Mouse (Mus musculus) embryonic fibroblast, embryonic 13.5 days (primary cell): Measurements from ENCODE around the gene Arhgap31. TPM values are rescaled to one million over a fixed set of nuclear protein-coding genes. Genes with fewer than 3 reads are reported as not detected.

Source experiments
- H3K27ac ChIP-seq: 2 replicates; pipeline ENCODE4 v1.5.1; 2012; ENCODE audit warnings: low read length, control low read depth, inconsistent platforms; ENCODE audit not compliant: insufficient read depth
- H3K4me1 ChIP-seq: 2 replicates; pipeline ENCODE4 v1.6.1; 2011; ENCODE audit warnings: low read length; ENCODE audit not compliant: control insufficient read depth, insufficient read depth
- H3K4me3 ChIP-seq: 2 replicates; pipeline ENCODE4 v1.5.1; 2011; ENCODE audit warnings: mild to moderate bottlenecking, control low read depth, low read length; ENCODE audit not compliant: insufficient read depth
- CTCF ChIP-seq: IDR thresholded peaks from 2 replicates; pipeline ENCODE4 v1.5.1; 2011; ENCODE audit warnings: mild to moderate bottlenecking, control low read depth, low read length, moderate library complexity, borderline replicate concordance; ENCODE audit not compliant: insufficient read depth
- POLR2A ChIP-seq: IDR thresholded peaks from 2 replicates; pipeline ENCODE4 v1.6.1; 2011; ENCODE audit warnings: low read depth, mild to moderate bottlenecking, control low read depth, low read length, moderate library complexity
- polyA plus RNA-seq: library from polyadenylated mRNA; stranded (reverse); fragments of >200 nt; gene quantifications from 2 replicates; pipeline ENCODE4 v1.2.4, GENCODE M21; 2011; ENCODE audit warnings: low read depth; ENCODE audit not compliant: missing spikeins, insufficient read length

Gene Arhgap31
- polyA plus RNA-seq, 1 experiment, result 27.7 TPM

DNA sequence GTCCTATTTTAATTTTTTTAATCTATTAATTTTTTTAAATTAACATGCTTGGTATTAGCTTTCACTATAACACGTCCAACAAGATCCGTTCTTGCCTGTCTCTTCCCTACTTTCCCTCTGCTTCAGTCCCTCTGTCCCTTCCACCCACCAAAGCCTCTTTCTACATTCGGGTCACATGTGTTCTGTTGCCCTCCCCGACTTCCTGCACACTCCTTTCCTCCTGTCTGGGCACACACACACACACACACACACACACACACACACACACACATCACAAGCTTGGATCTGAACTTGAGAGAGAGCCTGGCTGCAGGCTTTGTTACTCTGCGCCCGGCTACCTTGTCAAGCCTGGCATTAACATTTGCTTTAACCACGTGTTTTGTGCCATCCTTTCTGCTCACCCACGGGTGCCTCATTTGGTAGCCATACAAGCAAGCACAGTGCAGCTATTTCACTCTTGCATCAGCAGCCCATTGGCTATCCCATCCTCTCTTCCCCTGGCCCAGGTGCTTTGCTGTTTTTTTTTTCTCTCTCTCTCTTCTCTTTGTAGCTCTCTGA lies 77.2 kb downstream of the Arhgap31 start:
- Histone ChIP-seq H3K27ac (no peak overlapping the region), H3K4me3 (no peak overlapping the region), H3K4me1 (no peaks in the 10 kb centered on the region)
- TF ChIP-seq POLR2A (no peak), CTCF (no peak)

DNA sequence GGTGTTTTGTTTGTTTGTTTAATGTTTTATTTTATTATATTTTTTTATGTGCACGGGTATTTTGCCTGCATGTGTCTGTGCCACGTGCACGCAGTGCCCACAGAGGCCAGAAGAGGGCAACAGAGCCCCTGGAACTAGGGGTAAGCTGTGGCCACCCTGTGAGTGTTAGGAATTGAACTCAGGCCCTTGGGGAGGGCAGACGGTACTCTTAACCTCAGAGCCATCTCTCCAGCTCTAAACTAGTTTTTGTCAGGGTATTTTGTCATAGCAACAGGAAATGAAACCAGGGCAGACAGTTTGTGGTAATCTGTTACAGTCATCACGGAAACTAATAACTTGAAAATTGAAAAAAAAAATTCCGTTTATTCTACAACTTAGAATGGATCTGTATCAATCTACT lies 80.9 kb downstream of the Arhgap31 start:
- Histone ChIP-seq H3K4me1 (no peaks in the 10 kb centered on the region), H3K4me3 (no peak overlapping the region), H3K27ac (no peak overlapping the region)
- TF ChIP-seq POLR2A (no peak), CTCF (peak; percentile 81; the same call in 1 of the 2 replicates)

DNA sequence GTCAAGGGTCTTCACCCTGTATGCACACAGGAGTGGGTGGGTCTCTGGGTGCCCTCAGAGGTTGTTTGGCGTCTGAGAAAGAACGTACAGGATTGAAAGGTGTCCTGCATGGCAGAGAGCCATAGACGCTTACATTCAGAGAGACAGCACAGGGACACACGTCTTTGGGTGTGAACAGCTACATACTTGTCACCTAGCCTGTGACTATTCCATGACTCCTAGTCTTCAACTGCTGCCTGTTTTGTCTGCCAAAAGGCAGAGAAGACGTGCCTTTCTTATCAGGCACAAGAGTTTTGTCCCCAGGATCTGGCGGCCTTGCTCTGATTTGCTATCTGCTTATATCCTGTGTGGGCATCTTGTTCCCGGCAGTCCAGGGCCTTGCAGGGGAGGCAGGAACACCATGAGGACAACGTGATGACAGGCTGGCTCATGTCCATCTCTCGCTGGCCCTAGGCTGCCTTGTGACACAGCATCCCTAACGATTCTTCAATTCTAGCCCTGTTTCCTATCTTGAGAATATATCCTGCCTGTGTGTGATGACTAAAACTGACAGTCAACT lies 87.2 kb downstream of the Arhgap31 start:
- H3K4me1 ChIP-seq, result no peaks in the 10 kb centered on the region
- no peak overlapping the region for H3K27ac ChIP-seq
- TF ChIP-seq POLR2A (no peak), CTCF (no peak)
- no peak overlapping the region for H3K4me3 ChIP-seq

DNA sequence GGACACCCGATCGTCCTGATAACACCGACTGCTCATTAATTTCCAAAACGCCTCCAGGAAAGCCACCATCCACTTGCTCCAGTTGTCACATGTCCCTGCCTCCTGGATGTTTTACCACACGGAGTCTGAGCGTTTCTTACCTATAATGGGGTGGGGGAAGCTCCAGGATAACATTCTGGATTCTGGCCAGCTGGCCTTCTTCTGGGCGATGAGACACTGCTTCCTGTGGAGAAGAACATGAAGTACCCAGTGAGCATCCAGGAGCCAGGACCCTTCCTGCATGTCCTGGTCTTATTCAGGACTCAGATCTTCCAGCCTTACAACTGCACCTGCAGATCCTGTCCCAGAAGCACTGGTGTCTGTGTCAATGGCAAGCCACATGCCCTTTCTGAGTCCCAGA lies 87.7 kb downstream of the Arhgap31 start:
- H3K4me1 ChIP-seq, result no peaks in the 10 kb centered on the region
- H3K4me3 ChIP-seq, result no peak overlapping the region
- TF ChIP-seq POLR2A, result no peak
- TF ChIP-seq CTCF, result no peak
- no peak overlapping the region for H3K27ac ChIP-seq

DNA sequence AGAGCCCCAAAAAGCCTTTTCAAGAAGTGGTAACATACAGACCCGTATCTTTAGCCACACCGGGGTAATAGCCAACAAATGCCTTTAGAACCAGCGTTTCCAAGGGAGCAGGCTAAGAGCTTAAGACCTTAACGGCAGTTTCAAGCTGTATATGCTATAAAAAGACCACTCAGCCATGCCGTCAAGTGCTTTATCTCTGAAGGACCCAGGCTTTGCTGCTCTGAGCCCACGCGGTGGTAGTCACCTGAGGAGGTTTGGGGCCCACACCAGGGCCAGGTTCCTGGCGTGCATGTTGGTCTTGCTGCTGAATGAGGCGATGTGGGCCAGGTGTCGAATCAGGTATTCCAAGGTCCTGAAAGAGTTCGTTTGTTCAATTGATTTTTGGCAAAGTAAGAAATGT lies 88.8 kb downstream of the Arhgap31 start:
- Histone ChIP-seq H3K4me3 (no peak overlapping the region), H3K27ac (no peak overlapping the region), H3K4me1 (no peaks in the 10 kb centered on the region)
- TF ChIP-seq CTCF, result no peak
- no peak for TF ChIP-seq POLR2A

DNA sequence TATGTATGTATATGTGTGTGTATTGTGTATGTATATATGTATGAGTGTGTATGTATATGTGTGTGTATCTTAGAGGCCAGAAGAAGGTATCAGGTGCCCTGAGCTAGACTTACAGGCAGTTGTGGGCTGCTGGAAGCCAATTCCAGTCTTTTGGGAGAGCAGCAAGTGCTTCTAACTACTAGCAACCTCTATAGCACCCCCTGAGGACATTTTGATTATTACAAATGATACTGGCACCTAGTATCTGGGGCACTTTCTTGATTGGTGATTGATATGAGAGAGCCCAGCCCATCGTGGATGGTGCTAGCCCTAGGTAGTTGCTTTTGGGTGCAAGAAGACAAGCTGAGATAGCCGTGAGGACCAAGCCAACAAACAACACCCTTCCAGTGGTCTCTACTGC lies 90.8 kb downstream of the Arhgap31 start:
- no peak for TF ChIP-seq CTCF
- no peak for TF ChIP-seq POLR2A
- no peaks in the 10 kb centered on the region for H3K4me1 ChIP-seq
- H3K4me3 ChIP-seq, result no peak overlapping the region
- no peak overlapping the region for H3K27ac ChIP-seq

DNA sequence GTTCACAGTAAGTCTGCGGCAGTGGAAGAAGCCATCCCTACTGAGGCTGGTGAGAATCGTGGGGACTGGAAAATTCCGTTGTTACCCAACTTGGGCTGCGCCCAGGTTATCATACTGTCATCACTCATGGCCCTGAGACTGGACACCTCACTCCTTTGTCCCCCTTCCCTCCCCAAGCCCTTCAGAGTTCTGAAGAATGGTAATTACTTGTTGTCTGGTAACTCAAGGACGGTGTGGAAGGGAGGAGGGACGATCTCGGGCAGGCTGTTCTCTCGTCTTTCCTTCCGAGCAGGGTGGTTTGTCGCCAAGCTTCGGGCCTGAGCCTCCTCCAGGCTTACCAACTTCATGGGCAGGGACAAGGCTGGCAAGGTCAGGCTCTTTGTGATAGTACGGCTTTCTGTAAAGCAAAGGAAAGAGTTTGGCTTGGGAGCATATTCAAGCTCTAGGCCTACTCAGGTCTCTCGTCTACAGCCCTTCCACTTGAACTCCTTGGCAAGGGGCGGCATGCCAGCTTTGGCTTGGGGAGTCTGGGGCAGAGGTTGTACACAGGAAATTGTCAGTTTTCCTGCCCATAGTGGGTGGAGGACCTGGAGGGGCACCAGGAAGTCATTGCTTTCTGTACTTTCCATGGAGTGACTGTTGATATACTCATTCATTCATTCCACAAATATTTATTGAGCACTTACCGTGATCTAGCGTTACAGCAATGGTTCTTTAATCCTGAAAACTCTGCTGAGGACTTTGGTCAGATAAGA lies 92.2 kb downstream of the Arhgap31 start:
- Histone ChIP-seq H3K4me3 (no peak overlapping the region), H3K27ac (no peak overlapping the region), H3K4me1 (no peaks in the 10 kb centered on the region)
- TF ChIP-seq CTCF (no peak), POLR2A (no peak)

DNA sequence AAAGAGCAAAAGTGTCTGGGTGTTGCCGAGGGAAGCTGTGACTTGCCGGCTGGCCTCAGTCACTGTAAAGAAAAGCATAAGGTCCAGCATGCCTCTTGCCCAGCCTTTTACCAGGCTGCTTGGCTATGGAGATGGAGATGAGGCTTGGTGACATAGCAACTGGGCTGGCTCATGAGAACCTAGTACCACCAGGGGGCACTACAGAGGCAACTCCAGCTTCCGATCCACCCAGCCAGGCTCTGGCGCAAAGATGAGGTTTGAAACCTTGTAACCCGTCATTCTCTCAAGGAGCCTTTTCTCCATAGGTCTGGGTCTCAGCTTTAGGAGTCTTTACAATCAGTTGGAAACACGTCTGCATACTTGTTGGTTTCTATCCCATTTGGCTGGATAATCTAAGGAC lies 94.0 kb downstream of the Arhgap31 start:
- TF ChIP-seq POLR2A, result no peak
- TF ChIP-seq CTCF, result peak; percentile 61
- H3K4me3 ChIP-seq, result no peak overlapping the region

DNA sequence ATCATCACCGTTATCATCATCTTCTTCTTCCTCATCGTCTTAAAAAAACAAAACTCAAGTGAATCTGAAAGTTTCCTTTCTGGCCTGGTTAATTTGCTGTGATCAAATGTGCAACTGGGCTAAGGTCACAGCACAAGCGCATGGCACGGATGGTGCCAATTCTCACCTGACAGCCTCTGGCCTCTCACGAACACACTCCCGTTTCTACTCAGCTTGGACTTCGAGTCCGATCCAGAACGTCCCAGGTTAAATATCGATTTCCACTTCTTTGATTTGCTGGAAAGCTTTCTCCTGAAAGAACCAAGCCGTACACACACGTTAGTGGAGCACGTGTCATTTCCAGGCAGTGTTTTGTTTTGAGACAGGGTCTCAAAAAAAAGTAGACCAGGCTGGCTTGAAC lies 95.1 kb downstream of the Arhgap31 start:
- Histone ChIP-seq H3K4me1 (no peaks in the 10 kb centered on the region), H3K27ac (no peak overlapping the region), H3K4me3 (no peak overlapping the region)
- TF ChIP-seq POLR2A (no peak), CTCF (no peak)

More for the DNA sequence above, 94.0 kb downstream of the Arhgap31 start:
- H3K4me1 ChIP-seq, result no peaks in the 10 kb centered on the region
- H3K27ac ChIP-seq, result no peak overlapping the region

DNA sequence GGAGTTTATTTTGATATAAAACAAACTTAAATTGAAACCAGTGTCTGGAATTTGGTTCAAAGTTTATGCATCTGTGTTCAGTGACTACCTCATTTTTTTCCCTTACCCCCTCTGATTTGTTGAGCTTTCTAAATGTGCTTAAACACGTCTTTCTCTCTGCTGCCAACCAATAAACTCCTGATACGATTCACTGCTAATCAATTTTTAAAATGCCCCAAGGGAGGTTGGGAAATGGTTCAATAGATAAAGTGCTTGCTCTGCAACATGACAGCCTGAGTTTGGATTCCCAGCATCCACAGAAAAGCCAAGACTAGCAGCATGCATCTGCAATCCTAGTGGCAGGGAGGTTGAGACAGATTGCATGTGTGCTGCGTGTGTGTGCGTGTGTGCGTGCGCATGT lies 99.4 kb downstream of the Arhgap31 start:
- no peak for TF ChIP-seq POLR2A
- TF ChIP-seq CTCF, result no peak
- Histone ChIP-seq H3K4me3 (no peak overlapping the region), H3K4me1 (no peaks in the 10 kb centered on the region), H3K27ac (no peak overlapping the region)
